Mouse (Mus musculus): ENCODE data around the gene Zfhx3.
A peak's percentile ranks its signal among the peaks of the same experiment; 100 is the strongest.

Zfhx3 gene

GRCm38 (mm10) chr8:108689694-108690093 is 747.2 kb downstream of the Zfhx3 start:
- peak; percentile 61 for DNase-seq

- DNase-seq, result peak; percentile 49
Observed at GRCm38 (mm10) chr8:108690576-108691455, 748.4 kb downstream of the Zfhx3 start.

DNA sequence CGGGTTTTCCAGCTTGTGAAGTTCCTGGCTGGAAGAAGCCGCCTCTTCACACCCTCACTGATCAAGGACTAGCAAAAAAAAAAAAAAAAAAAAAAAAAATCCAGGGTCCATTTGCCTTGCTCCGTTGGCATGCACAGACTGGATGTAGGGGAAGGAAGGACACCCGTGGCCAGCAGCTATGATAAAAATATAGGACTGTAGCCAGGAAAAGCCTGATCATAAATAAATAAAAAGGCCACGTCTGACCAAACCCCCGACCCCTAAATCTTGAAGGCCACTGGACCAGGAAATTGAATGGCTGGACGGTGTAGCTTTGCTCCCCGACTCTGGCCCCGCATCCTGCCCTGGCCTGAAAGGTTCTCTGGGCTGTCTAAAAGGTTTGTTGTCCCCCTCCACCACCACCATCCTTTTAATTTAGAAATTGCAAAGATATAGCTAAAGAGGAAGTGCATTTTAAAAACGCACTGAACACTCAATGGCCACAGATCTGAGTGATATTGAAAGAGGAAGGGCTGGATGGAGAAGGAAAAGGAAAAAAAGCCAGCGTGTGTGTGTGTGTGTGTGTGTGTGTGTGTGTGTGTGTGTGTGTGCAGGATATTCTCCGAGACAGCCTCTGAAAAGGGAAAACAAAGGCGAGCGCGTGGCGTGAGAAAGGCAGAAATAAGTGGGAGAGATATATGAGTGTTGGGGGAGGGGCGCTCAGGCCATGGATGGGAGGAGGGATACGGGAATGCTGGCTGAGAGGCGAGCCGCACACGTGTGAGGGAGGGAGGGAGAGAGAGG is 749.2 kb downstream of the Zfhx3 start:
- DNase-seq, result peak; percentile 83

- DNase-seq, result peak; percentile 53
Observed at GRCm38 (mm10) chr8:108692239-108692627, 749.8 kb downstream of the Zfhx3 start.

DNA sequence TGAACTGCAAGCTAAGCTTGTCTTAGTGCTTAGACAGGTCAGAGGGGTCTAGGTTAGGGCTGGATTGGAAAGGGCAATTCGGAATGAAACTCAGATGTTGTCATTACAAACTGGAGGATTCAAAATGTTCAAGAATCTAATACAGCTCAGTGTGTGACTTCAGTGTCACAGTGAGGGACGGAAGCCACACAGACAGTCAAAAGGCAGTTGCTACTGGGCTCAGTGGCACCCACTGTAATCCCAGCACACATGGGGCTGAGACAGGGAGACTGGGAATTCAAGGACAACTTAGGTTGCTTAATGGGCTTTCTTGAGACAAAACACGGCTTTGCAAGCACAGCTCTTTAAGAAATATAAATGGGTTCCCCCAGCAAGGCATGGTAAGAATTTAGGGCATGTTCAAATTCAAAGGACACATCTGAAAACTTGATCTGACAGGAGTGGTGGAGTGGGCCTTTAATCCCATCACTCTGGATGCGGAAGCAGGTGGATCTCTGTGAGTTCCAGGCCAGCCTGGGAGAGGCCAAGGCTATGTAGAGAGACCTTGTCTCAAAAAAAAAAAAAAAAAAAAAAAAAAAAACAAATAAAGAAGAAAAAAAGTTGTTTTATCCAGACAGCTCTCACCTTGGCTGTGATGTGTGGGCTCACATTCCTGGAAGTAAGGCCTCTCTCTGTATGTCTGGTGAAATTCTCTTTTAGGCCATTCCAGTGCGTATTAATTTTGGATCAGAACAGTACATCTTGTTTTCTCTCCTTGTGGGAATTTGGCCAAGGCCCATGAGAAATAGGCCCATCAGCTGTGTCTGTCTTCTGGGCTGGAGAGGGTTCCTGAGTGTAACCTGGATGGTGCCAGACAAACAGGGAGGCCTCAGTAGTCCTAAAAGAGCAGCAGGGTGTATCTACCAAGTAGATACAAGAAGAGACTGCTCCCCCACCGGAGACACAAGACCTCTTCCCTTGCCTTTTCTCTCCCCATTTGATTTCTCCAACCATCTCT is 750.5 kb downstream of the Zfhx3 start:
- DNase-seq, result peak; percentile 3

DNA sequence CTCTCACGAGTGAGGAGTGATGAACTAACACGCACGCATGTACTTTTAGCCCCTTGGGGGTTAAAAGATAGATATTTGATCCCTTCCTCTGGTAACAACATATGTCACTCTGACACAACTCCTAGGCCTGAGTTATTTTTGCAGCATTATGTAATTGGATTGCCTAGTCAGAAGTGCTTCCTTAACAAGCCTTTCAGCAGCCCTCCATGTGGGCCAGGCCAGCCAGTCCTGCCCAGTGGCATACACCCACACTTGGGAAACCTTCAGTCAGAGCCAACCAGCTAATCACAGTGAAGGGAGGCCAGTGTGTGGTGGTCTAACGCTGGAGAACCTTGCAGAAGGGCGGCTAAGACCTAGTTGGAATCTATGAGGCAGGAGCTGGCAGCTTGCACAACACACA is 751.4 kb downstream of the Zfhx3 start:
- DNase-seq, result peak; percentile 28

DNA sequence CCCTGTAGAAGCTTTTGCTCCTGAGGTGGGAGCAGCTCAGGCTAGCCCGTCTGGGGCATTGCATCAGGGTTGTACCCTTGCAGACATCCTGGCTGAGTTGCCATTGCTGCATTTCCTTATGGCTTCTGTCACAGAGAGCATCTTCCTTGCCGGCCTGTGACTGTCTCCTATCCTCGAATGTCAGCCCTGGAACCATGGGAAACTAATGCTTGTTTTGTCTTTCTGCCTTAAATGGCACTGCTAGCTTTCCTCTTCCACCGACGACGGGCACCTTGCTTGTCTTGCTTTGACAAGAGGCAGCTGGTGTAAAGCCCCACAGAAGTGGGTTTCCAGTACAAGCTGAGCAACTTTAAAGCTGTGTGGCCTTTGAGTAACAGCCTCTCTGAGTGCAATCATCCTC is 752.1 kb downstream of the Zfhx3 start:
- peak; percentile 1 for DNase-seq

GRCm38 (mm10) chr8:108695242-108695880 is 752.9 kb downstream of the Zfhx3 start:
- DNase-seq, result peak; percentile 4

GRCm38 (mm10) chr8:108695938-108696630 is 753.6 kb downstream of the Zfhx3 start:
- no peak for DNase-seq

DNA sequence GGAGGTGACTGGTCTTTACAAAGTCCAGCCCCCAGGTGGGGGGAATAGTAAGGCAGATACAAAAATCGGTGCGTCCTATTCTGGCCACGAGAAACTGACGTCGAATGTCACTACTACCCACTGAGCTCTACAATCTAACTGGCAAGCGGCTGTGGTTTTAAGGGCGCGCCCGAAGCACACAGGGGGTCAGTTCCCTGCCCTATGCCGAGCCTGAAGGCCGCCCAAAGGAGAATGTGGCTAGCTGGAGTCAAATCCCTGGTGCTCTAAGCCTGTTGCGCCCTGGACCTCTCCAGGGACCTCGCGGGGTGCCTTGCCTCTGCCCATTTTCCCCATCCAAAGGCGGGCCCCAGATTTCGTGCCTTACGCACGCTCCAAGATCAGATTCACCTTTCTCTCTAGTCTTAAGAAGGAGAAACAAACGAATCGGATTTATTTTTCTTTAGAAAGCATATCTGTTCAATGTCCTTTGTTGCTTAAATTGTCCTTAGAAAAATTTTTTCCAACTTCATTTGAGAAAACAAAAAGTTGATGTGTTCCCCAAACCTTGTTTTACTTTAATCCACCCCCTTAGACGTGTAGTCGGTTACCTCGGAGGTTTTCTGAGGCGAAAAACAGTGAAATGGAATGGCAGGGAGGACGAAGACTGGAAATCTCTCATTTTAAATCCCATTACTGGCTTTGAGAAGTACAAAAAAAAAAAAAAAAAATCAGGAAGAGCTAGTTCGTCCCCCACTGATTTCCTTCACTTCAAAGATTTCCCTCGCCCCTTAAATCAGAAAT is 754.4 kb downstream of the Zfhx3 start:
- DNase-seq, result peak; percentile 19

DNA sequence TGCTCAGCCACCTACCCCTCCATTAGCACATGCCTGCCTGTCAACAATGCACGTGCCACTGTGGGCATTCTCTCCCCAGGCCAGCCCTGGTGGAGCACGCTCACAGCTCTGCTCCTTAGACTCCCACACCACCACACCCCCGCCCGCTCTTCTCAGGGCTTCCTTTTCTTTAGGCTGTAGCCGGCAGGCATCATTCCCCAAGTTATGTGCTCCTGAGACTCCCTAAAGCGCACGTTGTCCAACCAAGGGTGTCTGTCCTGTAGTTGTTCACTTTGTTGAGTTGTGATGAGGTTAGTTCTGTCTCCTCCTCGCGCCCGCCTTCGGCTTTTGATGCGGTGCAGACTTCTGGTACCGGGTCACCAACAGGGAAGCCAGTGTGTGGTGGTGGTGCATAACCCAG is 755.1 kb downstream of the Zfhx3 start:
- no peak for DNase-seq

DNA sequence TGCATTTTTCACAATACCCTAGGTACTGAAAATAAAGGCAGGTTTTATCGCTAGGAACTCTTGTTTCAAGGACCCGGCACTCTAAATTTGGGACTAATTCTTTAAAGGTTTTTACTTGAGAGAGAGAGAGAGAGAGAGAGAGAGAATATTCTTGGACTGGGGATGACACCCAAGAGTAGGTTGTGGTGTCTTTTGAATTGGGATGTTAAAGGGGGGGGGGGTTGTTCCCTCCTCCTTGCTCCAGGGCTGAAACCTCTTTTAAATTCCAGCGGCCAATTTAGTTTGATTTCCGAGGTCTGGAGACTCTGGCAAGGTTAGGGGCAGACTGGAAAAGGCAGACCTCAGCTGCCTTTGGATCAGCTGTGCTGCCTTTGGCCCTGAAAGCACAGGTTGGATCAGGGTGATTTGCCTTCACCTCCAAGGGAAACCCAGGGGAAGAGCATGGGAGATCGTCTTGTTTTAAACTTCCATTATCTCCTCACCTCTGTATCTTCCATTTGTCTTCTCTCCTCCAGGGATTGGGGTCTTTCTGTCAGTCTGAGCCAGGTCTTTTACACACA is 755.7 kb downstream of the Zfhx3 start:
- no peak for DNase-seq

- DNase-seq, result no peak
Observed at GRCm38 (mm10) chr8:108699011-108699410, 756.6 kb downstream of the Zfhx3 start.

GRCm38 (mm10) chr8:108699454-108700345 is 757.3 kb downstream of the Zfhx3 start:
- DNase-seq, result no peak

DNA sequence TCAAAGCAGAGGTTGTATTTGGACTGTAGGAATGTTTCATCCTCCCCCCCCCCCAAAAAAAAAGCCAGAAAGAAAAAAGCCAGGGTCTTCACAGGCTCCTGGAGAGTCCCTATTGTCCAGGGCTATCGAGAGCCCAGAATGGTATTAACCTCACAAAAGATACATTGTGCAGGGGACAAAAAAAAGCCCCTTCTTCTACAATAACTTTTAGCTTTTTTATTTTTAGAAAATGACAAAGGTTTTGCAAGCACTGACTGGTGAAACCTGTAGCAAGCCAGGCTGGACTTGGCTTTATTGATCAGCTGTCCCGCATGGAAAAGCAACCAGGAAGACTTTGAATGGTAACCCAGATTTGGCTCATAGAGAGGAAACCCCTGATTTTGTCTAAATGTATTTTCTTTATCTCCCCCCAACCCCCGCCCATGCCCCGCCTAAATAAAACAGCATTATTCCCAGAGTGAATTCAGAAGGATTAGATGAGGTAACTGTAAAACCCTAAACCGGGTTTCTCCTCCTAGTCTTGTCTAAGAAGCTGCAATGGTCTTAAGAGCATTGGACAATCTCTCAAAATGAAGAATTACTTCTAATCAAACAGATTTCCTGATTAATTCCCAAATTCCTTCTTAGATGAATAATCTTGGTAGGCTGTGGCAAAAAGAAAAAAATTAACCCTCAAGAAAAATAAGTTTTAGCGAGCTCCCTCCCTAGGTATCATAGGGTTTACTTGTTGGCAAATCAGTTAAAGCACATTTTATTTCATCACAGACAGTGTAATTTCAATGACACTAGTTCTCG is 759.1 kb downstream of the Zfhx3 start:
- no peak for DNase-seq

DNA sequence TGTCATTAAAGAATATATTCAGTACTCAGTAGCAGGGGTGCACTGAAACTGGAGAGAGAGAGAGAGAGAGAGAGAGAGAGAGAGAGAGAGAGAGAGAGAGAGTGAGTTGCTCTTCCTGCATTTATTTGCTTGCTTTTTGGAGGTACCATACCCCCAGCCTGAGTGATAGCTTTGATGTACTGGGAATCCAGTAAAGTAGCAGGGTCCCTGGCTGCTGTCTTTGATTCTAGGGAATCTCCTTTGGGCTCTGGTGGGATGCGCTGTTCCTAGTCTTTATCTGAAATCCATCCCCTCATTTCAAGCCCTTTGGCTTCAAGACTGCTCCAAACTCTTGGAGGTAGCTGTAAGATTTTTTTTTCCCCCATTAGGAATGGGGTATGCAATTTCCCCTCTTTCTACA is 759.8 kb downstream of the Zfhx3 start:
- no peak for DNase-seq

GRCm38 (mm10) chr8:108705751-108706150 is 763.3 kb downstream of the Zfhx3 start:
- no peak for DNase-seq

DNA sequence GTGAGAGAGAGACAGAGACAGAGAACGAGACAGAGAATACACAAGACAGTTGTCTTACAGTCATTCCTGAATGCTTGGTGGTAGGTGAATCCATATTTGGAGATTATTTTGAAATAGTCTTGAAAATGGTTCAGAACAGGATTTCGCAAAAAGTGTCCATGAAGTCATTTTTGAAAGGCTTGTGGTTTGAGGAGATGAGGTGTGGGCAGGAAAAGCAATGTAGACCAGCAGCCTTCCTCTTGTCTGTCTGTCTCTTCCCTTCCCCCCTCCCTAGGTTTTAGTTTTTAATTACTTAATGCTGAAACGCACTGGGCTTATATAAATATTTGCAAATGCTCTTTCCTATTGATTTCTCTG is 764.0 kb downstream of the Zfhx3 start:
- DNase-seq, result no peak

All from retina, postnatal 1 day (tissue).